Mouse (Mus musculus) Patski (cell line): ENCODE results near the gene Galns. TPM values are rescaled to one million over a fixed set of nuclear protein-coding genes. Genes with fewer than 3 reads are reported as not detected.

Experiments
- ATAC-seq: fragments of 100-300 bp; one replicate; pipeline ENCODE4 v1.8.0; 2021
- CTCF ChIA-PET: fragments of 350-600 bp; sonication (Branson Sonifier 250); formaldehyde crosslinking; loops from one replicate; lab custom pipeline; 2022; ENCODE audit warnings: inconsistent platforms; lab: Charles Lee
- POLR2A ChIA-PET: fragments of 350-600 bp; sonication (Branson Sonifier 250); formaldehyde crosslinking; loops from one replicate; lab custom pipeline; 2022; ENCODE audit warnings: antibody characterized with exemption, inconsistent platforms; lab: Charles Lee
- DNase-seq: peaks from one replicate; pipeline ENCODE4 v3.0.0-alpha.2; 2011; ENCODE audit warnings: low read depth, low spot score
- H3K27me3 ChIP-seq: fragments of 371-371 bp; one replicate; pipeline ENCODE4 v1.5.1; 2021
- CTCF ChIP-seq: fragments of 100-300 bp; IDR thresholded peaks from one replicate; pipeline ENCODE4 v1.5.1; 2021
- in situ Hi-C: fragments of 300-500 bp; cut with MboI; formaldehyde crosslinking; loops from 3 replicates; pipeline ENCODE4 v1.11.1; 2018; ENCODE audit warnings: low pct_unique_long_range_greater_than_20kb, mixed read lengths
- polyA plus RNA-seq: library from polyadenylated mRNA; unstranded; gene quantifications from one replicate; pipeline ENCODE4 v1.2.3, GENCODE M21; 2021

The Galns gene
- polyA plus RNA-seq, 1 experiment from 2014 or later, result 60.3 TPM

- DNase-seq, result no peak
- ATAC-seq, result no peak
- ChIA-PET CTCF (no interaction called here), POLR2A (no interaction called here)
- peaks cover 15% of the 10 kb centered on the region for H3K27me3 ChIP-seq
- no peak for TF ChIP-seq CTCF
- in situ Hi-C loops, result no loop called here
Observed at GRCm38 (mm10) chr8:122646337-122646736, 35.1 kb upstream of the Galns start.

GRCm38 (mm10) chr8:122644175-122644954, 33.1 kb upstream of the Galns start:
- POLR2A ChIA-PET, result interaction anchor here (0.6 kb wide), 1 partner anchor 602 kb away, joined by 3 read pairs; no protein-coding TSS in a partner anchor

GRCm38 (mm10) chr8:122642071-122642470, 30.8 kb upstream of the Galns start:
- no peak for DNase-seq
- in situ Hi-C loops, result no loop called here
- no peak for TF ChIP-seq CTCF
- H3K27me3 ChIP-seq, result peaks cover 15% of the 10 kb centered on the region
- POLR2A ChIA-PET, result no interaction called here
- CTCF ChIA-PET, result interaction anchor here (0.6 to 1.1 kb wide), 2 partner anchors 11 to 24 kb away, joined by 3 read pairs; no protein-coding TSS in a partner anchor
- ATAC-seq, result no peak

More at GRCm38 (mm10) chr8:122644175-122644954, 33.1 kb upstream of the Galns start:
- DNase-seq, result no peak
- TF ChIP-seq CTCF, result no peak
- in situ Hi-C loops, result no loop called here
- CTCF ChIA-PET, result interaction anchor here (1.2 kb wide), 1 partner anchor 15 kb away, joined by 3 read pairs; no protein-coding TSS in a partner anchor
- no peak for ATAC-seq
- peaks cover 15% of the 10 kb centered on the region for H3K27me3 ChIP-seq

GRCm38 (mm10) chr8:122641406-122641805, 30.1 kb upstream of the Galns start:
- H3K27me3 ChIP-seq, result peaks cover 15% of the 10 kb centered on the region
- no peak for ATAC-seq
- POLR2A ChIA-PET, result no interaction called here
- DNase-seq, result no peak
- CTCF ChIA-PET, result interaction anchor here (1.1 to 2.1 kb wide), 2 partner anchors 10 to 16 kb away, joined by 3 to 5 read pairs; no protein-coding TSS in a partner anchor
- TF ChIP-seq CTCF, result no peak
- in situ Hi-C loops, result no loop called here

GRCm38 (mm10) chr8:122640825-122641224, 29.6 kb upstream of the Galns start:
- DNase-seq, result no peak
- H3K27me3 ChIP-seq, result peaks cover 9% of the 10 kb centered on the region
- in situ Hi-C loops, result no loop called here
- ChIA-PET POLR2A (no interaction called here), CTCF (interaction anchor here (2.1 kb wide), 1 partner anchor 15 kb away, joined by 5 read pairs; no protein-coding TSS in a partner anchor)
- ATAC-seq, result no peak
- no peak for TF ChIP-seq CTCF

GRCm38 (mm10) chr8:122639521-122640248, 28.4 kb upstream of the Galns start:
- no peak for TF ChIP-seq CTCF
- ChIA-PET CTCF (interaction anchor here (2.1 kb wide), 1 partner anchor 14 kb away, joined by 5 read pairs; no protein-coding TSS in a partner anchor), POLR2A (interaction anchor here (0.7 kb wide), 1 partner anchor 17 kb away, joined by 3 read pairs; the partner anchor contains the start of gene Pabpn1l)
- ATAC-seq (no peak), DNase-seq (no peak)
- peaks cover 4% of the 10 kb centered on the region for H3K27me3 ChIP-seq
- in situ Hi-C loops, result no loop called here

GRCm38 (mm10) chr8:122638601-122639000, 27.3 kb upstream of the Galns start:
- TF ChIP-seq CTCF, result no peak
- in situ Hi-C loops, result no loop called here
- POLR2A ChIA-PET, result no interaction called here
- CTCF ChIA-PET, result no interaction called here
- DNase-seq (no peak), ATAC-seq (no peak)
- H3K27me3 ChIP-seq, result peaks cover 4% of the 10 kb centered on the region

- H3K27me3 ChIP-seq, result peaks cover 4% of the 10 kb centered on the region
- DNase-seq, result no peak
- in situ Hi-C loops, result no loop called here
- no peak for ATAC-seq
- TF ChIP-seq CTCF, result no peak
- CTCF ChIA-PET, result no interaction called here
- POLR2A ChIA-PET, result no interaction called here
Observed at GRCm38 (mm10) chr8:122637230-122637629, 26.0 kb upstream of the Galns start.

GRCm38 (mm10) chr8:122636803-122637175, 25.5 kb upstream of the Galns start:
- ChIA-PET CTCF (no interaction called here), POLR2A (no interaction called here)
- TF ChIP-seq CTCF, result no peak
- DNase-seq (no peak), ATAC-seq (no peak)
- peaks cover 4% of the 10 kb centered on the region for H3K27me3 ChIP-seq
- in situ Hi-C loops, result no loop called here

GRCm38 (mm10) chr8:122635878-122636802, 24.9 kb upstream of the Galns start:
- ChIA-PET POLR2A (interaction anchor here (0.7 kb wide), 1 partner anchor 365 kb away, joined by 3 read pairs; no protein-coding TSS in a partner anchor), CTCF (no interaction called here)
- DNase-seq (no peak), ATAC-seq (no peak)
- in situ Hi-C loops, result no loop called here
- no peak for TF ChIP-seq CTCF
- H3K27me3 ChIP-seq, result peaks cover 4% of the 10 kb centered on the region
